Mouse (Mus musculus) heart, postnatal 0 days (tissue): Measurements from ENCODE around the gene H2al1i. TPM values are rescaled to one million over a fixed set of nuclear protein-coding genes. Genes with fewer than 3 reads are reported as not detected.

Experiments
- ATAC-seq: fragments of 200-750 bp; cut with Nextera tagmentation; 2 replicates; pipeline ENCODE4 v1.8.0; 2017; ENCODE audit warnings: low read depth, moderate number of reproducible peaks, moderate library complexity; ENCODE audit not compliant: insufficient read depth
- DNase-seq: peaks from one replicate; pipeline ENCODE4 v3.0.0-alpha.2; 2016; ENCODE audit warnings: low spot score
- H3K27ac ChIP-seq: fragments of 300-500 bp; sonication (generic); 2 replicates; pipeline ENCODE4 v1.5.1; 2014; ENCODE audit warnings: low read depth, mild to moderate bottlenecking
- H3K27me3 ChIP-seq: fragments of 300-500 bp; sonication (generic); 2 replicates; pipeline ENCODE4 v1.6.1; 2014; ENCODE audit warnings: low read length, mixed read lengths; ENCODE audit not compliant: control insufficient read depth, insufficient read depth
- H3K36me3 ChIP-seq: fragments of 300-500 bp; sonication (generic); replicated peaks from 2 replicates; pipeline ENCODE4 v1.6.1; 2014; ENCODE audit warnings: low read length, mixed read lengths; ENCODE audit not compliant: control insufficient read depth, insufficient read depth
- H3K4me1 ChIP-seq: fragments of 300-500 bp; sonication (generic); 2 replicates; pipeline ENCODE4 v1.6.1; 2014; ENCODE audit warnings: antibody characterized with exemption; ENCODE audit not compliant: control insufficient read depth, insufficient read depth
- H3K4me2 ChIP-seq: fragments of 300-500 bp; sonication (generic); 2 replicates; pipeline ENCODE4 v1.6.1; 2014; ENCODE audit warnings: low read depth, mild to moderate bottlenecking, low read length, moderate library complexity
- H3K4me3 ChIP-seq: fragments of 300-500 bp; sonication (generic); 2 replicates; pipeline ENCODE4 v1.5.1; 2014; ENCODE audit warnings: low read depth, low read length
- H3K9ac ChIP-seq: fragments of 300-500 bp; sonication (generic); replicated peaks from 2 replicates; pipeline ENCODE4 v1.6.1; 2014; ENCODE audit warnings: low read depth, low read length, mixed read lengths
- H3K9me3 ChIP-seq: fragments of 300-500 bp; sonication (generic); replicated peaks from 2 replicates; pipeline ENCODE4 v1.6.1; 2016; ENCODE audit warnings: low read length; ENCODE audit not compliant: control insufficient read depth
- CTCF ChIP-seq: IDR thresholded peaks from 2 replicates; pipeline ENCODE4 v1.5.1; 2016; ENCODE audit warnings: antibody characterized with exemption, control low read depth, low read depth
- EP300 ChIP-seq: IDR thresholded peaks from 2 replicates; pipeline ENCODE4 v1.6.1; 2016; ENCODE audit warnings: antibody characterized with exemption, low read depth
- WGBS: fragments of 180-500 bp; shearing (Covaris S2); extraction: QIAGEN DNeasy Blood & Tissue Kit; methylation state at CpG from one replicate; pipeline ENCODE4 v1.1.7; 2014; 5-methylcytosine and 5-hydroxymethylcytosine counted together
- polyA plus RNA-seq: library from polyadenylated mRNA; unstranded; fragments of >200 nt; fragmentation: Nextera tagmentation; extraction: Ambion mirVana; gene quantifications from 2 replicates; pipeline ENCODE4 v1.2.1, GENCODE M21; 2015
- total RNA-seq: library from RNA; depleted of rRNA; stranded (reverse); fragments of >200 nt; gene quantifications from 2 replicates; pipeline ENCODE4 v1.2.3, GENCODE M21; 2014; ENCODE audit warnings: low replicate concordance; rRNA removed

Gene H2al1i
- total and polyA plus RNA-seq, 2 experiments from 2014 or later: not detected

DNA sequence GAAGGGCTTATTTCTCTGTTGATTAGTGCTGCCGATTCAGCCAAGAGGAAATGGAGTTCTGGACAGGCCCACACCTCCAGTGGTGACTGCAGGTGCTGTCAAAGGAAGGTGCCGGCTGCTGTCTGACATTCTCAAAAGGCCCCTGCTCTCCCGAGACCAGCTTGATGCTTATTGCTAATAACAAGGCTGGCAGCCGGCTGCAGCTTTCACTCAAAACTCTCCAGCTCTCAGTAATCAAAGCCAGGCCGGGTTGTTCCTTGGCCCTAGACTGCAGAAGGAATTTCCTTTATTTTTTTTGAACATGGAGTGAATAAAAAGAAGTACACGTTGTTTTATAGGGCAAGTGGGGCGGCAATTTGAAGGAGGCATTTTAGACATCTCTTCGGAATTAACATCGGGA, 21.3 kb downstream of the H2al1i start:
- Histone ChIP-seq H3K27ac (no peak overlapping the region), H3K27me3 (no peaks in the 10 kb centered on the region), H3K36me3 (no peaks in the 10 kb centered on the region), H3K4me3 (no peak overlapping the region), H3K4me2 (no peak overlapping the region), H3K9me3 (no peaks in the 10 kb centered on the region), H3K4me1 (no peaks in the 10 kb centered on the region), H3K9ac (no peak overlapping the region)
- ATAC-seq (no peak), DNase-seq (no peak)
- 57% methylated on average over 9 of the region's 9 CpGs for WGBS
- TF ChIP-seq CTCF (no peak), EP300 (no peak)

DNA sequence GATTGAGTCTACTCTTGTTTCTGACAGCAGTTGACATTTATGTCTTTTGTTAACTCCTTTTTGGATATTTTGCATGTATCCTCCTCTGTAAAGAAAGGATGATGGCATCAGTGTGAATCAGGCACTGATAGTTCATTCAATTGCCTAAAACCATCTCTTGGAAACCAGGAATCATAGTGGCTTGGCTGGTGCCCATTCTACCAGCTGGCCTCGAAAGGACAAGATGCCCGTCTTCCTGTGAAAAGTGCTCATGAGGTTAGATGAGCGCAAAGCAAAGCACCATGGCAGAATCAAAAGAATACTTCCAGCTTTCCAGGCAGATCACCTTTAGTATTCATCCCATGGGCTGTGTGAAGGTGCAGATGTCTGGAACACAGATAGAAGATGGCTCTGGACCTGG, 22.3 kb downstream of the H2al1i start:
- Histone ChIP-seq H3K27ac (no peak overlapping the region), H3K4me3 (no peak overlapping the region), H3K36me3 (no peaks in the 10 kb centered on the region), H3K9me3 (no peaks in the 10 kb centered on the region), H3K9ac (no peak overlapping the region), H3K4me2 (no peak overlapping the region), H3K4me1 (no peaks in the 10 kb centered on the region), H3K27me3 (no peaks in the 10 kb centered on the region)
- no peak for TF ChIP-seq CTCF
- no peak for TF ChIP-seq EP300
- no peak for ATAC-seq
- 85% methylated on average over 3 of the region's 3 CpGs for WGBS
- DNase-seq: no peak

DNA sequence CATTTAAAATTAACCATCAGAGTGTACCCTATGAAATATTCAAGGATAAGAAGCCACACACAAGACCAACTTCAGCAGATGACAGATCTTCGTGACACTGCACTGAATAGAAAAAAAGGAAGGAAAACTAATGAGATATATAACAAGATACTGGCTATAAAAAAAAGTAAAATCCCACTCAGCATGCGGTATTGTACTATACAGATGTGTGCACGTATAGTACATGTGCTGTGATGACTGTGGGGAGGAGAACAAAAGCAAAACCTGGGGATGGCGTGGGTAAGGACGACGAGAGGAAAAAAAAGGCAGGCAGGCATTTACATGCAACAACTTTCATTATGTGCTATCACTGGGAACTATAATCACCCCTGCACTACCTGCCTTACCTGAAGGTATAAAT, 36.4 kb downstream of the H2al1i start:
- Histone ChIP-seq H3K27ac (no peak overlapping the region), H3K36me3 (no peaks in the 10 kb centered on the region), H3K9me3 (no peaks in the 10 kb centered on the region), H3K4me2 (no peak overlapping the region), H3K27me3 (no peaks in the 10 kb centered on the region), H3K4me3 (no peak overlapping the region), H3K4me1 (no peaks in the 10 kb centered on the region), H3K9ac (no peak overlapping the region)
- ATAC-seq (no peak), DNase-seq (no peak)
- WGBS: 70% methylated on average over 6 of the region's 6 CpGs
- TF ChIP-seq EP300 (no peak), CTCF (no peak)

DNA sequence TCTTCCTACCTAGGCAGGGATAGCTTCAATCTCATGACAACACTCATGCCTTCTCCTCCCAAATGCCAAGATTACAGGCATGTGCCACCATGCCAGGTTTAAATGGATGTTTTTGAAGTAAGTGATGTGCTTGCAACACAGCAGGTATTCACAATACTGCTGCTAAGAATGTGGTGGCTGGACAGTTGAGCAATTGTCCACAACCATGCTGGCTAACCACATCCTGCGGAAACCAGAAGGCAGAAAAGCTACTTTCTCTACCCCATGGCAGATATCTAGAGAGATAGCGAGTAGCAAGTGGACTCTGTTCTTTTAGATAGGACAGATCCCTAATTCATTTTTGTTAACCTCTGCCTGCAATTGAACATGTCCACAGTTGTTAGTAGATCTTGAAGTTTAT, 36.8 kb downstream of the H2al1i start:
- H3K27ac ChIP-seq: no peak overlapping the region
- TF ChIP-seq CTCF (no peak), EP300 (no peak)
- no peak overlapping the region for H3K4me2 ChIP-seq
- no peaks in the 10 kb centered on the region for H3K9me3 ChIP-seq
- no peaks in the 10 kb centered on the region for H3K4me1 ChIP-seq
- no peaks in the 10 kb centered on the region for H3K27me3 ChIP-seq
- ATAC-seq: no peak
- no peaks in the 10 kb centered on the region for H3K36me3 ChIP-seq
- DNase-seq: no peak
- H3K9ac ChIP-seq: no peak overlapping the region
- no peak overlapping the region for H3K4me3 ChIP-seq
- WGBS: 66% methylated on average over 2 of the region's 2 CpGs

DNA sequence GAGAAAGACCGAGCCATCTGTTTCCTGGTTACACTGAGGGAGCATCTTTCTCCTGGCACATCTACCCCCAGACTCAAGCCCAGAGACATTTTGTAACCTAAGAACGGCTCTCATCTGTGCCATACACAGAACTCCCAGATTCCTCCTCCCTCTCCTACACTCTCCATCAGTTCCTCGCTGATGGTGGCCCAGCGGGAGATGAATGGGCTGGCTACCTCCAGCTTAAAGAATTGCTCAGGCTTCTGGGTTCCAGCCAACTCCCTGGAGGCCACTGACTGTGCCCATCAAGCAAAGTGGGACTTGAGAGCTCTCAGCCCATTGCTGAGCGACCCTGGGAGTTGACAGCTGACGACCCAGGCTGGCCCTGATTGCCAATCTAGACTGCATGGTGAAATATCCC, 39.4 kb downstream of the H2al1i start:
- no peak overlapping the region for H3K4me2 ChIP-seq
- H3K4me3 ChIP-seq: no peak overlapping the region
- no peak overlapping the region for H3K9ac ChIP-seq
- ATAC-seq (no peak), DNase-seq (no peak)
- H3K27me3 ChIP-seq: no peaks in the 10 kb centered on the region
- H3K4me1 ChIP-seq: no peaks in the 10 kb centered on the region
- no peaks in the 10 kb centered on the region for H3K9me3 ChIP-seq
- H3K36me3 ChIP-seq: no peaks in the 10 kb centered on the region
- no peak for TF ChIP-seq CTCF
- no peak for TF ChIP-seq EP300
- H3K27ac ChIP-seq: no peak overlapping the region
- WGBS: 54% methylated on average over 6 of the region's 6 CpGs

DNA sequence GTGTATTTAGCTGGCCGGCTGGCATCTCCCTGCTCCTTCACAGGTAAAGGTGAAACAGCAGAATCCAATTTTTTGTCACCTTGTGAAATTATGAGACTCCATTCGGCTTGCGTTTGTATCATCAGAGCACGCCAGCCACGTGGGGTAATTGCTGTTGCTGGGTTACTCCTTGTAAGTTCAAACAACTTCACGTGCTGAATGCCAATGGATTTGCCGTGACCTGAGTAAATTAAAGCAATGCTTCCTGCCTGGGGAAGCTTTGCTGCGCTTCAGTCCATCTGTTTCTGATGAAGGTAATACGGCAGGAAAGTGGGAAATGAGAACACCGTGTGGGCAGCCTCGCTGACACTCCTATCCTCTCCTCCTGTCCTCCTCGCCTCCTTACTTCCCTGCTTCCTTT, 40.7 kb downstream of the H2al1i start:
- no peak overlapping the region for H3K4me3 ChIP-seq
- WGBS: 78% methylated on average over 12 of the region's 12 CpGs
- ATAC-seq: no peak

More for the DNA sequence above, 40.7 kb downstream of the H2al1i start:
- Histone ChIP-seq H3K4me2 (no peak overlapping the region), H3K9ac (no peak overlapping the region), H3K4me1 (no peaks in the 10 kb centered on the region), H3K27me3 (no peaks in the 10 kb centered on the region), H3K36me3 (no peaks in the 10 kb centered on the region), H3K9me3 (no peaks in the 10 kb centered on the region), H3K27ac (no peak overlapping the region)
- DNase-seq: no peak
- TF ChIP-seq EP300: no peak
- TF ChIP-seq CTCF: no peak

Other genes with a start within 250 kb of the H2al1i start
- not detected in 2 replicates for gene H2al1a, start 25.4 kb upstream of the H2al1i start, total RNA-seq
- not detected in 2 replicates for gene H2al1a, start 25.4 kb upstream of the H2al1i start, polyA plus RNA-seq
- not detected in 2 replicates for gene H2al1b, start 22.2 kb upstream of the H2al1i start, total RNA-seq
- not detected in 2 replicates for gene H2al1b, start 22.2 kb upstream of the H2al1i start, polyA plus RNA-seq
- not detected in 2 replicates for gene H2al1c, start 19.0 kb upstream of the H2al1i start, total RNA-seq
- gene H2al1c, start 19.0 kb upstream of the H2al1i start, polyA plus RNA-seq: not detected in 2 replicates
- not detected in 2 replicates for gene H2al1d, start 15.8 kb upstream of the H2al1i start, total RNA-seq
- not detected in 2 replicates for gene H2al1d, start 15.8 kb upstream of the H2al1i start, polyA plus RNA-seq
- not detected in 2 replicates for gene H2al1e, start 12.7 kb upstream of the H2al1i start, total RNA-seq
- not detected in 2 replicates for gene H2al1e, start 12.7 kb upstream of the H2al1i start, polyA plus RNA-seq
- gene H2al1f, start 9.5 kb upstream of the H2al1i start, total RNA-seq: not detected in 2 replicates
- gene H2al1f, start 9.5 kb upstream of the H2al1i start, polyA plus RNA-seq: not detected in 2 replicates
- gene H2al1g, start 6.4 kb upstream of the H2al1i start, total RNA-seq: not detected in 2 replicates
- not detected in 2 replicates for gene H2al1g, start 6.4 kb upstream of the H2al1i start, polyA plus RNA-seq
- gene H2al1h, start 3.2 kb upstream of the H2al1i start, total RNA-seq: not detected in 2 replicates
- gene H2al1h, start 3.2 kb upstream of the H2al1i start, polyA plus RNA-seq: not detected in 2 replicates
- gene H2al1j, start 3.2 kb downstream of the H2al1i start, total RNA-seq: not detected in 2 replicates
- not detected in 2 replicates for gene H2al1j, start 3.2 kb downstream of the H2al1i start, polyA plus RNA-seq